Mouse (Mus musculus) hindbrain, embryonic 15.5 days (tissue): ENCODE results near the gene Tpsab1. TPM values are rescaled to one million over a fixed set of nuclear protein-coding genes. Genes with fewer than 3 reads are reported as not detected.

ENCODE experiments used
- ATAC-seq: fragments of 200-750 bp; cut with Nextera tagmentation; 2 replicates; pipeline ENCODE4 v1.8.0; 2017; ENCODE audit warnings: low read depth, moderate number of reproducible peaks, moderate TSS enrichment; ENCODE audit not compliant: low FRiP score
- H3K27ac ChIP-seq: fragments of 300-500 bp; sonication (generic); replicated peaks from 2 replicates; pipeline ENCODE4 v1.5.1; 2015; ENCODE audit warnings: mild to moderate bottlenecking, inconsistent platforms
- H3K27me3 ChIP-seq: fragments of 300-500 bp; sonication (generic); 2 replicates; pipeline ENCODE4 v1.6.1; 2015; ENCODE audit warnings: control low read depth, inconsistent platforms
- H3K36me3 ChIP-seq: fragments of 300-500 bp; sonication (generic); 2 replicates; pipeline ENCODE4 v1.6.1; 2015; ENCODE audit warnings: control low read depth, inconsistent platforms
- H3K4me1 ChIP-seq: fragments of 300-500 bp; sonication (generic); replicated peaks from 2 replicates; pipeline ENCODE4 v1.6.1; 2015; ENCODE audit warnings: control low read depth, inconsistent platforms
- H3K4me2 ChIP-seq: fragments of 300-500 bp; sonication (generic); 2 replicates; pipeline ENCODE4 v1.6.1; 2015; ENCODE audit warnings: moderate library complexity, mild to moderate bottlenecking, inconsistent platforms
- H3K4me3 ChIP-seq: fragments of 300-500 bp; sonication (generic); 2 replicates; pipeline ENCODE4 v1.5.1; 2015; ENCODE audit warnings: mild to moderate bottlenecking, inconsistent platforms
- H3K9ac ChIP-seq: fragments of 300-500 bp; sonication (generic); 2 replicates; pipeline ENCODE4 v1.6.1; 2015; ENCODE audit warnings: inconsistent platforms
- H3K9me3 ChIP-seq: fragments of 300-500 bp; sonication (generic); 2 replicates; pipeline ENCODE4 v1.6.1; 2016; ENCODE audit warnings: control low read depth, inconsistent platforms
- WGBS: fragments of 180-500 bp; shearing (Covaris S2); methylation state at CpG from one replicate; pipeline ENCODE4 v1.1.7; 2015; 5-methylcytosine and 5-hydroxymethylcytosine counted together
- polyA plus RNA-seq: library from polyadenylated mRNA; unstranded; fragments of >200 nt; fragmentation: Nextera tagmentation; extraction: Ambion mirVana; gene quantifications from 2 replicates; pipeline ENCODE4 v1.2.1, GENCODE M21; 2015

The Tpsab1 gene
- polyA plus RNA-seq, 1 experiment from 2014 or later, result not detected

DNA sequence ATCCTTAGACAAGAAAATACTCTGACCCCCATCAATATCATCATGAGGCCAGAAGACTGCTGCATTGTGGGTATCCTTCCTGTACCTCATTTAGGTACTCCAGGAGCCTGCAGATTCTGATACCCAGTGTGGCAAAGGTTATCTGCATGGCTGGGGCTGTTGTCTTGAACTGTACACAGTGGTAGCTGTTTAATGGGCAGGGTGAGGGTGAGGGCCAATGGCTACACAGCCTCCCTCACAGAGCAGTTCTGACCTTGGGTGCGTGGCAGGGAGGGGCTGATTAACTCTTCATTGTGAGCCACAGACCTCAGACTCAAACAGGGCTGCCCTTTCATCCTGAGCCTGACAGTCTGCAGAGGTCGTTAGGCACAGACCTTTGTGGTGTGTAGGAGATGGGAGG lies 22.4 kb downstream of the Tpsab1 start:
- Histone ChIP-seq H3K4me2 (no peak overlapping the region), H3K4me1 (no peaks in the 10 kb centered on the region), H3K4me3 (no peak overlapping the region), H3K9me3 (no peaks in the 10 kb centered on the region), H3K27ac (no peak overlapping the region), H3K27me3 (no peaks in the 10 kb centered on the region), H3K9ac (no peak overlapping the region), H3K36me3 (no peaks in the 10 kb centered on the region)
- 31% methylated on average over 2 of the region's 2 CpGs for WGBS
- no peak for ATAC-seq

DNA sequence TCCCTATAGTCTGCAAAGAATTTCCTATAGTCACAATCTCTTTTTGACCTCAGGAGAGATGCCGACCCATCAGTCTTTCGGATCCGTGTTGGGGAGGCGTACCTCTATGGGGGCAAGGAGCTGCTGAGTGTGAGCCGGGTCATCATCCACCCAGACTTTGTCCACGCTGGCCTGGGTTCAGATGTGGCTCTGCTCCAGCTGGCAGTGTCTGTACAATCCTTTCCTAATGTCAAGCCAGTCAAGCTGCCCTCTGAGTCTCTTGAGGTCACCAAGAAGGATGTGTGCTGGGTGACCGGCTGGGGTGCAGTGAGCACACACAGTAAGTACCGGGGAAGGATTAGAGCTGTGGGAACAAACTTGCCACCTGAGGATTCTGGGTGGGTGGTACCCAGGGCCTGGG lies 24.5 kb downstream of the Tpsab1 start:
- H3K36me3 ChIP-seq, result no peaks in the 10 kb centered on the region
- no peak overlapping the region for H3K9ac ChIP-seq
- H3K4me2 ChIP-seq, result no peak overlapping the region
- no peaks in the 10 kb centered on the region for H3K27me3 ChIP-seq
- WGBS, result 91% methylated on average over 8 of the region's 8 CpGs
- ATAC-seq, result no peak
- no peaks in the 10 kb centered on the region for H3K9me3 ChIP-seq
- H3K4me3 ChIP-seq, result no peak overlapping the region
- H3K27ac ChIP-seq, result no peak overlapping the region
- H3K4me1 ChIP-seq, result no peaks in the 10 kb centered on the region

DNA sequence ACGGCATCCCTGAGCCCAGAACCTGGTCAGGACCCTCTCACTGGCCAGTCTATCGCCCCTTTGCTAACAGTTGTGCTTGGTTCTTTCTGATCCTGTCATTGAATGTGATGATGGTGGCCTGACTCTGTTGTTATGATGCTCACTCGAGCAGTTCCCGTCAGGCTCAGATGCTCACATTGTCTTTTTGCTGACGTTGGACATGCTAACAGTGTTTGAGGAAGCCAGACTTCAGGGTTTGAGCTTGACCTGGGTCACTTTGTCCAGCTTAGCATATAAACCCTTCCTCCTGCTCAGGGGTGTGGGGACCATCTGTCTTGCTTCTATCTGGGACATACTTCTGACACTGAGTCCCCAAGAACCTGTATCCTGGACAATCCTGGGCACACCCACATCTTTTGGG lies 27.0 kb downstream of the Tpsab1 start, which contains the start of gene Prss29:
Gene Prss29 (plus strand): TSS at position 301 of the 400 bp plus-strand sequence.
- Histone ChIP-seq H3K4me2 (no peak within 1 kb of the TSS), H3K36me3 (no peaks in the 10 kb centered on the region), H3K4me3 (no peak within 1 kb of the TSS), H3K9me3 (no peaks in the 10 kb centered on the region), H3K27me3 (no peaks in the 10 kb centered on the region), H3K9ac (no peak within 1 kb of the TSS), H3K4me1 (no peaks in the 10 kb centered on the region), H3K27ac (no peak within 1 kb of the TSS)
- WGBS, result 76% methylated on average over 5 of the region's 5 CpGs
- ATAC-seq, result no peak

DNA sequence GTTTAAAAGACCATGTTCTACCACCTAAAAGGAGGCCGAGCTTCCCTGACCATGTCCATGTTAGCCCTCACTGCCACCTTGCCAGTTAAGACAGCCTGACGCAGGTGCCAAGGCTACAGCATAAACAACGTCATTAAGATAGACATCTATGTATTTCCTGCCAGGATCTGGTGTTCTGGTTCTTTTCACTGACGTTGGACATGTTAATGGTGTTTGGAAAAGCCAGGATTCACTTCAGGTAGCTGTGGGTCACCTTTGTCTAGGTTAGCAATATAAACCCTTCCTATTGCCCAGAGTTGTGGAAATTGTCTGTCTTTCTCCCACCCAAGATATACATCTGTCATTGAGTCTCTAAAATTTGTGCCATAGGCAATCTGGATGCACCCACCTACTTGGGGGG lies 37.0 kb downstream of the Tpsab1 start, which contains the start of gene Prss28:
Gene Prss28 (plus strand): TSS at position 301 of the 400 bp plus-strand sequence.
- H3K4me2 ChIP-seq, result no peak within 1 kb of the TSS
- WGBS, result 82% methylated on average over 4 of the region's 4 CpGs
- no peaks in the 10 kb centered on the region for H3K27me3 ChIP-seq
- H3K4me1 ChIP-seq, result no peaks in the 10 kb centered on the region
- H3K9ac ChIP-seq, result no peak within 1 kb of the TSS
- no peak for ATAC-seq
- no peak within 1 kb of the TSS for H3K27ac ChIP-seq
- no peaks in the 10 kb centered on the region for H3K36me3 ChIP-seq
- no peaks in the 10 kb centered on the region for H3K9me3 ChIP-seq
- no peak within 1 kb of the TSS for H3K4me3 ChIP-seq

DNA sequence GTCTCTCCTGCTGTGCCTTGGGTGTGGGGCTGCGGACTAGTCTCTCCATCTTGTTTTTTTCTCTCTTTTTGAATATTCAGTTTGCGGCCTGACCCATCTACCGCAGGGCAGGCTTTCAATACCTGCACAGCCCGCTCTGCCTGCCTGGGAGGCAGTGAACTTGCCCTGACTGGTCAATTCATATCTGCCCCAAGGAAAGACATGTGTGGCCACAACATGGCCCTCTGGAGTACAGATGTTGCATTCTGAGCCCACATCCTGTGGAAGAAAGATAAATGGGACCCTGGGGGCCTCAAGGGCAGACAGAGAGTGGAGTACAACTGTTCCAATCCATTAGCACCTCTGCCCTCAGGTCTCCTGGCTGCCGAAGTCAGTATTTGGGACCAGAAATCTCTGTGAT lies 47.3 kb downstream of the Tpsab1 start, which contains the start of gene Prss34:
Gene Prss34 (plus strand): TSS at position 301 of the 400 bp plus-strand sequence.
- H3K27ac ChIP-seq, result no peak within 1 kb of the TSS
- ATAC-seq, result no peak
- H3K27me3 ChIP-seq, result no peaks in the 10 kb centered on the region
- no peak within 1 kb of the TSS for H3K4me2 ChIP-seq
- no peaks in the 10 kb centered on the region for H3K4me1 ChIP-seq
- no peak within 1 kb of the TSS for H3K9ac ChIP-seq
- no peaks in the 10 kb centered on the region for H3K36me3 ChIP-seq
- no peaks in the 10 kb centered on the region for H3K9me3 ChIP-seq
- H3K4me3 ChIP-seq, result no peak within 1 kb of the TSS
- WGBS, result 83% methylated on average over 5 of the region's 5 CpGs

DNA sequence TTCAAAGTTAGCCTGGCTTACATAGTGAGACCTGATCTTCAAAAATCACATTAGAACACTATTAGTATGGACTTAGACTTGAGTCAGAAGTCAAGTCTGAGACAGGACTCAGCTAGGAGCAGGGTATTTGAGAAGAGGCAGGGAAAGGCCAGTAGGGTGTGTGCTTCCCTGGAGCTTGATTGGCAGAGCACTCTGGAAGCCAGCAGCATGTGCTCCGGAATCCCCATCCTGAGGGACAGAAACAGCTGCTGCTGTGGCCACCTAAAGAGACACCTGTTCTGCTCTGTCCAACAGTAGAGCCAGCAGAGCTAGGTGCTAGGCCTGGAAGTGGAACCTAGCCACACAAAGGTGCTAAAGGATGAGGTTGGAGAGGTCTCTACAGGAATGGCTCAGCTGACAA lies 51.3 kb downstream of the Tpsab1 start:
- H3K36me3 ChIP-seq, result no peaks in the 10 kb centered on the region
- H3K4me3 ChIP-seq, result no peak overlapping the region
- no peak overlapping the region for H3K4me2 ChIP-seq
- 48% methylated on average over 1 of the region's 1 CpGs for WGBS
- no peaks in the 10 kb centered on the region for H3K9me3 ChIP-seq
- no peaks in the 10 kb centered on the region for H3K4me1 ChIP-seq
- H3K9ac ChIP-seq, result no peak overlapping the region
- H3K27me3 ChIP-seq, result no peaks in the 10 kb centered on the region
- ATAC-seq, result no peak
- H3K27ac ChIP-seq, result no peak overlapping the region

DNA sequence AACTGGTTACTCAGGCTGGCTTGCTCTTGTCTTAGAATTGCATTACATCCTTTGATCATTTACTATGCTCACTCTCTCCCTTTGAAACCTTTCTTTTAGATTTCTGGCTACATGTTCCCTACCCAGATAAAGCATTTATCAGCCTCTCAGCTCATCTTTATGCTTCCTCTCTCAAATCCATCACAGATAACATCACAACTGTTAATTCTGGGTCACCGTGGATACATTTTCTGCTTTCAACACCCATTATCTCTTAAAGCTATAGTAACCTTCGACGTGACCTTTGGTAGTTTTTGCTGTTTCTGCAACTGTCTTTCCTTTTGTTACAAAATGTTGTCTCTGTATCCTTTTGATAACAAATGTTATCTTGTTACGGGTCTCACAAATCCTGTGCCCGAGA lies 51.9 kb downstream of the Tpsab1 start:
- Histone ChIP-seq H3K36me3 (no peaks in the 10 kb centered on the region), H3K9ac (no peak overlapping the region), H3K4me1 (no peaks in the 10 kb centered on the region), H3K27me3 (no peaks in the 10 kb centered on the region), H3K4me2 (no peak overlapping the region), H3K9me3 (no peaks in the 10 kb centered on the region), H3K27ac (no peak overlapping the region), H3K4me3 (no peak overlapping the region)
- 81% methylated on average over 5 of the region's 5 CpGs for WGBS
- ATAC-seq, result no peak

Other genes starting within 250 kb of the Tpsab1 start
- gene Telo2, start 229.6 kb downstream of the Tpsab1 start, polyA plus RNA-seq, result 51.3 and 58.9 TPM in 2 replicates
- not detected in 2 replicates for gene Ptx4, start 224.8 kb downstream of the Tpsab1 start, polyA plus RNA-seq
- gene Clcn7, start 212.2 kb downstream of the Tpsab1 start, polyA plus RNA-seq, result 29.4 and 32.2 TPM in 2 replicates
- not detected in 2 replicates for gene Ccdc154, start 183.1 kb downstream of the Tpsab1 start, polyA plus RNA-seq
- gene Gm38655, start 170.1 kb downstream of the Tpsab1 start, polyA plus RNA-seq, result not detected in 2 replicates
- gene BC003965, start 161.0 kb downstream of the Tpsab1 start, polyA plus RNA-seq, result 31.1 and 31.5 TPM in 2 replicates
- gene Unkl, start 157.2 kb downstream of the Tpsab1 start, polyA plus RNA-seq, result 15.1 and 16.2 TPM in 2 replicates
- 104 and 107 TPM in 2 replicates for gene Gnptg, start 105.4 kb downstream of the Tpsab1 start, polyA plus RNA-seq
- gene Tsr3, start 105.4 kb downstream of the Tpsab1 start, polyA plus RNA-seq, result 60.2 and 61.4 TPM in 2 replicates
- gene Baiap3, start 89.2 kb downstream of the Tpsab1 start, polyA plus RNA-seq, result 19.6 and 20.4 TPM in 2 replicates
- 447 and 462 TPM in 2 replicates for gene Ube2i, start 70.9 kb downstream of the Tpsab1 start, polyA plus RNA-seq
- gene Prss34, start 47.2 kb downstream of the Tpsab1 start, polyA plus RNA-seq, result 0.13 TPM in 1 of 2 replicates, not detected in the other
- not detected in 2 replicates for gene Prss28, start 36.9 kb downstream of the Tpsab1 start, polyA plus RNA-seq
- not detected in 2 replicates for gene Prss29, start 26.9 kb downstream of the Tpsab1 start, polyA plus RNA-seq
- gene Tpsb2, start 20.7 kb upstream of the Tpsab1 start, polyA plus RNA-seq, result 0.14 and 0.23 TPM in 2 replicates
- 0.64 and 0.79 TPM in 2 replicates for gene Tpsg1, start 23.7 kb upstream of the Tpsab1 start, polyA plus RNA-seq
- gene Cacna1h, start 88.2 kb upstream of the Tpsab1 start, polyA plus RNA-seq, result 10.0 and 10.6 TPM in 2 replicates
- gene Tekt4, start 109.1 kb upstream of the Tpsab1 start, polyA plus RNA-seq, result 1.1 and 1.3 TPM in 2 replicates
- 0.64 and 0.77 TPM in 2 replicates for gene Sstr5, start 151.7 kb upstream of the Tpsab1 start, polyA plus RNA-seq
- 17.8 and 23.8 TPM in 2 replicates for gene Sox8, start 225.1 kb upstream of the Tpsab1 start, polyA plus RNA-seq
- gene Lmf1, start 233.5 kb upstream of the Tpsab1 start, polyA plus RNA-seq, result 23.8 and 25.1 TPM in 2 replicates